Mouse (Mus musculus) C2C12 (cell line): ENCODE measurements at regions not wholly inside any gene's neighbourhood (a gene's known extent, or its start where the extent isn't known, plus 50 kb on each side); places are given as distances from the start of the nearest gene placed in this dataset.

Source experiments
- H3K27me3 ChIP-seq: one replicate; pipeline ENCODE4 v1.6.1; 2011; ENCODE audit not compliant: control insufficient read depth, insufficient read depth, insufficient read length
- H3K36me3 ChIP-seq: one replicate; pipeline ENCODE4 v1.6.1; 2011; ENCODE audit not compliant: control insufficient read depth, insufficient read depth
- H3K4me3 ChIP-seq: one replicate; pipeline ENCODE4 v1.5.1; 2011; ENCODE audit warnings: mild to moderate bottlenecking, control low read depth; ENCODE audit not compliant: poor library complexity, insufficient read depth, severe bottlenecking
- H3K79me2 ChIP-seq: one replicate; pipeline ENCODE4 v1.6.1; 2011; ENCODE audit not compliant: control insufficient read depth, insufficient read depth
- H3K79me3 ChIP-seq: one replicate; pipeline ENCODE4 v1.6.1; 2011; ENCODE audit warnings: low read depth, control low read depth
- H3ac ChIP-seq: one replicate; pipeline ENCODE3; 2011; ENCODE audit warnings: low read depth; ENCODE audit not compliant: control insufficient read depth, insufficient read length
- CEBPB ChIP-seq: IDR thresholded peaks from one replicate; pipeline ENCODE4 v1.6.1; 2011; ENCODE audit warnings: low read depth, mild to moderate bottlenecking, control low read depth, moderate library complexity
- CTCF ChIP-seq: IDR thresholded peaks from one replicate; pipeline ENCODE4 v1.5.1; 2011; ENCODE audit not compliant: control insufficient read depth, insufficient read depth, insufficient read length
- FOSL1 ChIP-seq: IDR thresholded peaks from one replicate; pipeline ENCODE4 v1.8.0; 2011; ENCODE audit warnings: mild to moderate bottlenecking, low read length; ENCODE audit not compliant: poor library complexity, insufficient read depth, severe bottlenecking
- MAX ChIP-seq: IDR thresholded peaks from one replicate; pipeline ENCODE4 v1.6.1; 2011; ENCODE audit warnings: mild to moderate bottlenecking, control low read depth
- MYOD1 ChIP-seq: IDR thresholded peaks from one replicate; pipeline ENCODE4 v1.6.1; 2011; ENCODE audit warnings: low read depth; ENCODE audit not compliant: control insufficient read depth, insufficient read length
- MYOG ChIP-seq: IDR thresholded peaks from one replicate; pipeline ENCODE4 v1.6.1; 2011; ENCODE audit not compliant: control insufficient read depth, insufficient read length; ENCODE audit errors: extremely low read depth
- USF1 ChIP-seq: IDR thresholded peaks from one replicate; pipeline ENCODE4 v1.6.1; 2011; ENCODE audit warnings: low read depth, mild to moderate bottlenecking, control low read depth, moderate library complexity

GRCm38 (mm10) chr17:7674511-7674910 lies 152.6 kb downstream of the Fndc1 start:
- no peaks in the 10 kb centered on the region for H3K27me3 ChIP-seq
- no peaks in the 10 kb centered on the region for H3K36me3 ChIP-seq
- no peaks in the 10 kb centered on the region for H3K79me2 ChIP-seq
- H3K4me3 ChIP-seq: no peak overlapping the region
- H3ac ChIP-seq: no peak overlapping the region
- TF ChIP-seq FOSL1: no peak
- no peak for TF ChIP-seq CTCF
- TF ChIP-seq MAX: no peak
- TF ChIP-seq MYOG: no peak
- TF ChIP-seq CEBPB: no peak
- no peak for TF ChIP-seq USF1
- TF ChIP-seq MYOD1: no peak
- H3K79me3 ChIP-seq: no peaks in the 10 kb centered on the region

GRCm38 (mm10) chr17:7667826-7668225 lies 159.3 kb downstream of the Fndc1 start:
- Histone ChIP-seq H3K79me2 (no peaks in the 10 kb centered on the region), H3K36me3 (no peaks in the 10 kb centered on the region), H3K4me3 (no peak overlapping the region), H3ac (no peak overlapping the region), H3K27me3 (no peaks in the 10 kb centered on the region), H3K79me3 (no peaks in the 10 kb centered on the region)
- TF ChIP-seq MYOD1: no peak
- no peak for TF ChIP-seq USF1
- TF ChIP-seq CEBPB: no peak
- no peak for TF ChIP-seq MYOG

- Histone ChIP-seq H3K79me3 (no peaks in the 10 kb centered on the region), H3K79me2 (no peaks in the 10 kb centered on the region), H3ac (no peak overlapping the region), H3K27me3 (no peaks in the 10 kb centered on the region), H3K36me3 (no peaks in the 10 kb centered on the region), H3K4me3 (no peak overlapping the region)
- TF ChIP-seq MAX: no peak
- TF ChIP-seq CEBPB: no peak
- no peak for TF ChIP-seq FOSL1
- TF ChIP-seq CTCF: no peak
- TF ChIP-seq MYOG: no peak
- no peak for TF ChIP-seq USF1
- TF ChIP-seq MYOD1: no peak
Measured at GRCm38 (mm10) chr17:7666781-7667398, 160.2 kb downstream of the Fndc1 start.

GRCm38 (mm10) chr17:7666207-7666606 lies 160.9 kb downstream of the Fndc1 start:
- Histone ChIP-seq H3K4me3 (no peak overlapping the region), H3K79me3 (no peaks in the 10 kb centered on the region), H3K79me2 (no peaks in the 10 kb centered on the region), H3K36me3 (no peaks in the 10 kb centered on the region), H3ac (no peak overlapping the region), H3K27me3 (no peaks in the 10 kb centered on the region)
- no peak for TF ChIP-seq CTCF
- TF ChIP-seq FOSL1: no peak
- TF ChIP-seq MYOD1: no peak
- no peak for TF ChIP-seq MAX
- TF ChIP-seq CEBPB: no peak
- TF ChIP-seq USF1: no peak
- TF ChIP-seq MYOG: no peak

- no peak for TF ChIP-seq FOSL1
- no peak for TF ChIP-seq CEBPB
- TF ChIP-seq MYOD1: peak; percentile 21
- TF ChIP-seq MYOG: no peak
Measured at GRCm38 (mm10) chr17:7665686-7666085, 161.4 kb downstream of the Fndc1 start.

More at GRCm38 (mm10) chr17:7665686-7666085, 161.4 kb downstream of the Fndc1 start:
- H3K79me2 ChIP-seq: no peaks in the 10 kb centered on the region
- H3ac ChIP-seq: no peak overlapping the region
- H3K27me3 ChIP-seq: no peaks in the 10 kb centered on the region
- no peaks in the 10 kb centered on the region for H3K79me3 ChIP-seq
- H3K4me3 ChIP-seq: no peak overlapping the region
- no peaks in the 10 kb centered on the region for H3K36me3 ChIP-seq
